Mouse (Mus musculus): ENCODE results near the gene Gbp3. TPM values are rescaled to one million over a fixed set of nuclear protein-coding genes. Genes with fewer than 3 reads are reported as not detected.
A peak's percentile ranks its signal among the peaks of the same experiment; 100 is the strongest.

The Gbp3 gene
- polyA plus RNA-seq, 1 experiment from 2014 or later = 3.2 TPM

DNA sequence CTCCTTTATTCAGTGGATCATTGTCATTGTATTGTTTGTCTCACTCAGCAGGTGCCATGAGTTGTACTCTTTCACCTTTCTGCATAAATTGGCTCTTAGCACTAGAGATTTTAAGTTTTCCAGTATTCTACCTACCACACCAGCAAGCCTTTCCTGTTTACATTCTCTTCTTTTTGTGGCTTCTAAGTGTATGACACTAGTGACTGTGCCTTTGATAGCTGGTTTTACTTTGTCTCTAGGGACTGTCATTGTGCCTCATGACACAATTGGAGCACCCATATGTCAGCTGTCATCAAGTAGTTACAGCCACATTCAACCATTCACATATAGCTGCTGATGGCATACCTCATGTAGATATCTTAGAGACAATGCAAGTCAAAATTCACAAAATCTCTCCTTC lies 41.8 kb downstream of the Gbp3 start:
- no peaks in the 10 kb centered on the region for H3K4me1 ChIP-seq (ENCODE audit: control insufficient read depth, insufficient read depth, low read length)
- H3K27ac ChIP-seq (replicated peaks; ENCODE audit: low read depth, low read length) = no peak overlapping the region
- no peak for DNase-seq
- no peak overlapping the region for H3K4me2 ChIP-seq (ENCODE audit: low read length)
- H3K27me3 ChIP-seq (ENCODE audit: control insufficient read depth, insufficient read depth, low read length) = no peaks in the 10 kb centered on the region
- no peaks in the 10 kb centered on the region for H3K9me3 ChIP-seq (ENCODE audit: control insufficient read depth, low read length)
- no peak for ATAC-seq (ENCODE audit: low FRiP score, low TSS enrichment)
- H3K9ac ChIP-seq (replicated peaks; ENCODE audit: low read length) = no peak overlapping the region
- H3K4me3 ChIP-seq (replicated peaks; ENCODE audit: low read depth, low read length) = no peak overlapping the region
- no peaks in the 10 kb centered on the region for H3K36me3 ChIP-seq (ENCODE audit: control insufficient read depth, insufficient read depth, low read length)

DNA sequence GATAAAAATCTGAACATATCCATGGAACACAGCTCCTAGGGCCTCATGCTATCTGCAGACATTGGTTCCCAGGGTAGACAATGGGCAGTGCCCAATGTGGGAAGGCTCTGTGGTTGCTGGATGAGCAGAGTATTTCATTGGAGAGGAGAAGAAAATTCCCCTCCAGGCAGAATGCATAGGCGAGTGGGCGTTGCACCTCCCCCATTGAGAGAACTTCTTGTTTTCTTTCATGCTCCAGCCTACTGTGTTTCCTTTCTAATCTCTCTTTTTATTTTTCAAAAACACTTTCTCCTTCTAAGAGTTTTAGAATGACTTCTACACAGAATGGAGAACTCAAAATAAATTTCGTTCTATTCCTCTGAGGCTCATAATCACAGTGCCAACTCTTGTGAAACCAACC lies 58.8 kb downstream of the Gbp3 start:
- Histone ChIP-seq H3K4me2 (ENCODE audit: low read length) (no peak overlapping the region), H3K27me3 (ENCODE audit: control insufficient read depth, insufficient read depth, low read length) (no peaks in the 10 kb centered on the region), H3K36me3 (ENCODE audit: control insufficient read depth, insufficient read depth, low read length) (no peaks in the 10 kb centered on the region), H3K27ac (replicated peaks; ENCODE audit: low read depth, low read length) (no peak overlapping the region), H3K9me3 (ENCODE audit: control insufficient read depth, low read length) (no peaks in the 10 kb centered on the region), H3K9ac (replicated peaks; ENCODE audit: low read length) (no peak overlapping the region), H3K4me3 (replicated peaks; ENCODE audit: low read depth, low read length) (no peak overlapping the region), H3K4me1 (ENCODE audit: control insufficient read depth, insufficient read depth, low read length) (no peaks in the 10 kb centered on the region)
- DNase-seq (no peak), ATAC-seq (ENCODE audit: low FRiP score, low TSS enrichment) (no peak)
- WGBS = 86% methylated on average over 3 of the region's 3 CpGs

DNA sequence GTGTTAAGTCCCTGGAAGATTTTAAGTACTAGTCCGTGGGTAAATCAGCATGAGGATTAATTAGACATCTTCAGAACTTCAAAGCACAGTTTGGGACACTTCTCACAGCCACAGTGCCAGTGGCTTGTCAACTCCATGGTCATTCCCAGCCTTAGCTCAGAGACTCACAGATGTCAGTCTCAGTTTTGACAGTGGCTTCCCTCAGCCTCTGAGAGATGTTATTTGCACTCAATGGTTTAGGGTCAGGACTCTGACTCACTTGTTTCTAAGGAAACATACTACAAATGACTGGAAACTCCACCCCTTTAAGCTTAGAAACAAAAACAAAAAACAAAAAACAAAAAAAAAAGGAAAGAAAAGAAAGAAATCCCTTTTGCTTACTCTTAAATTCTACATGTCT lies 59.8 kb downstream of the Gbp3 start:
- Histone ChIP-seq H3K27me3 (ENCODE audit: control insufficient read depth, insufficient read depth, low read length) (no peaks in the 10 kb centered on the region), H3K4me3 (replicated peaks; ENCODE audit: low read depth, low read length) (no peak overlapping the region), H3K27ac (replicated peaks; ENCODE audit: low read depth, low read length) (no peak overlapping the region), H3K9me3 (ENCODE audit: control insufficient read depth, low read length) (no peaks in the 10 kb centered on the region), H3K9ac (replicated peaks; ENCODE audit: low read length) (no peak overlapping the region), H3K36me3 (ENCODE audit: control insufficient read depth, insufficient read depth, low read length) (no peaks in the 10 kb centered on the region), H3K4me2 (ENCODE audit: low read length) (no peak overlapping the region), H3K4me1 (ENCODE audit: control insufficient read depth, insufficient read depth, low read length) (no peaks in the 10 kb centered on the region)
- ATAC-seq (ENCODE audit: low FRiP score, low TSS enrichment) = no peak
- WGBS = 6% methylated on average over 1 of the region's 1 CpGs
- no peak for DNase-seq

DNA sequence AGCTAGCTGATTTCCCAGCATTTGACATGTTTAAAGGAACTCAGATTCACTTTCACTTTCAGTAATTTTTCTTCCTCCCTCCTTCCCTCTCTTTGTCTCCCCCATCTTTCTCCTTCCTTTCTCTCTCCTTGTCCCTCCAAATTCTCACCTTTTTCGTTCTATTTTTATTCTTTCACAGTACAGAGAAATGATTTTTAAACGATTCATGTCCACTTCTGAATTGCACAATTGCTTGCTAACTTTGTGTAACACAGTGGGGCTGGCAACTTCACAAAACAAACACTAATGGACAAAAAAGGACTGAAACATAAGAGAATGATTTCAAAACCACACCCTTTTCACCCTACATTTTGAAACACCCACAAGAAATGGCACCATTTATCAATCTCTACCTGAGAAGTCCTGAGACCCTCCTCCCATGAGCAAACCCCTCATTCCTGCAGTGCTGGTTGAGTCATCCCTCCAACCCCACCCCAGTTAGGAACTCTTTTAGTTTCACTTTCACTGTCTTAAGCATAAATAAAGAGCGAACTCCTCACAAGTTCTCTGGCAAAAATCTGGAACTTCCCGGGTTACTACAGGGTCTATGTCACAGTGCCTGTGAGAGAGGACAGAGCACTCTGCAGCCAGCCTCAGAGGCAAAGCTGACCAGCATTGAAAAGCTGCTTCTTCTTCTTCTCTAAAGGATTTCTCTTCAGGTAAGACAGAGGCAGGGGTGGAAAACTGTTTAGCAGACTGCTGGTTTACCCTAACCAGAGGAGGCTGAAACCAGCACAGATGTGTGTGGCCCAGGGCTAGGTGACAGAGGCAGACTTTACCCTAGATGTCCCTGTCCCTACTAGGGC lies 60.5 kb downstream of the Gbp3 start, which contains the start of gene Gbp2:
Gene Gbp2, plus strand, starts transcription at position 492 of the 845 bp plus-strand sequence.
- Histone ChIP-seq H3K36me3 (ENCODE audit: control insufficient read depth, insufficient read depth, low read length) (no peaks in the 10 kb centered on the region), H3K9ac (replicated peaks; ENCODE audit: low read length) (no peak within 1 kb of the TSS), H3K27ac (replicated peaks; ENCODE audit: low read depth, low read length) (no peak within 1 kb of the TSS), H3K9me3 (ENCODE audit: control insufficient read depth, low read length) (no peaks in the 10 kb centered on the region), H3K4me2 (ENCODE audit: low read length) (no peak within 1 kb of the TSS), H3K4me1 (ENCODE audit: control insufficient read depth, insufficient read depth, low read length) (no peaks in the 10 kb centered on the region), H3K4me3 (replicated peaks; ENCODE audit: low read depth, low read length) (no peak within 1 kb of the TSS), H3K27me3 (ENCODE audit: control insufficient read depth, insufficient read depth, low read length) (no peaks in the 10 kb centered on the region)
- no peak for DNase-seq
- 80% methylated on average over 4 of the region's 4 CpGs for WGBS
- no peak for ATAC-seq (ENCODE audit: low FRiP score, low TSS enrichment)

DNA sequence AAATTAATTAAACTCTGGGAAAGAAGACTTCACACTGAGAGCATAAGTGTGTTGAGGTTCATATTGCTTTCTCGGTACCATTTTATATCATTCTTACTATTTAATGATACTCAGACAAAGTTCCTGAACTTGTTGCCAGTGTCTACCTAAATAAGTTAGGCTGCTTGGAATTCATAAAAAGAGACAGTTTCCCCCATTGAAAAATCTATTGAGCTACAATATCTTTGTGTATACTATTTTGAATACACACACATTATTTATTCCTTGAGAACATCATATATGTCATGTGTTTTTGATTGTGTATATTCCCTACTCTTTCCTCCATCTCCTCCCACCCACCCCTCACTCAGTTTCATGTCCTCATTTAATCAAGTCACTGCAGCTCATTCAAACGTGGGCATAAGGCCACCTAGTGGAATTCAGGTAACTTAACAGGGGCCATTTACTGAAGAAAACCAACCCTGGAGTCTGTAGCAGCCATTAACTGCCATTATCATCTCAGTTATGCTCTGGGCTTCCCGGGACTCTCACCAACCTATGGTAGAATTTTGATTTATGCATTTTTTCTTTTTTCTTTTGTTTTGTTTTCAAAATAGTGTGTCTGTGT lies 61.2 kb downstream of the Gbp3 start:
- H3K27ac ChIP-seq (replicated peaks; ENCODE audit: low read depth, low read length) = no peak overlapping the region
- H3K9ac ChIP-seq (replicated peaks; ENCODE audit: low read length) = no peak overlapping the region
- no peak overlapping the region for H3K4me2 ChIP-seq (ENCODE audit: low read length)
- no peaks in the 10 kb centered on the region for H3K36me3 ChIP-seq (ENCODE audit: control insufficient read depth, insufficient read depth, low read length)
- 59% methylated on average over 3 of the region's 3 CpGs for WGBS
- H3K4me3 ChIP-seq (replicated peaks; ENCODE audit: low read depth, low read length) = no peak overlapping the region
- H3K27me3 ChIP-seq (ENCODE audit: control insufficient read depth, insufficient read depth, low read length) = no peaks in the 10 kb centered on the region
- ATAC-seq (ENCODE audit: low FRiP score, low TSS enrichment) (no peak), DNase-seq (peak; percentile 8)
- H3K4me1 ChIP-seq (ENCODE audit: control insufficient read depth, insufficient read depth, low read length) = no peaks in the 10 kb centered on the region
- H3K9me3 ChIP-seq (ENCODE audit: control insufficient read depth, low read length) = no peaks in the 10 kb centered on the region

Other genes with a start within 250 kb of the Gbp3 start
- 11.8 and 14.3 TPM in 2 replicates for gene Pdlim5, start 164.3 kb upstream of the Gbp3 start, polyA plus RNA-seq (2014; fragmentation: Nextera tagmentation; extraction: Ambion mirVana)
- gene Gbp5, start 66.0 kb upstream of the Gbp3 start, polyA plus RNA-seq (2014; fragmentation: Nextera tagmentation; extraction: Ambion mirVana) = 0.26 TPM in 1 of 2 replicates, not detected in the other
- 0.78 and 2.9 TPM in 2 replicates for gene Gbp7, start 29.7 kb upstream of the Gbp3 start, polyA plus RNA-seq (2014; fragmentation: Nextera tagmentation; extraction: Ambion mirVana)
- gene Gbp2b, start 34.8 kb downstream of the Gbp3 start, polyA plus RNA-seq (2014; fragmentation: Nextera tagmentation; extraction: Ambion mirVana) = not detected in 2 replicates
- 0.16 and 2.5 TPM in 2 replicates for gene Gbp2, start 60.6 kb downstream of the Gbp3 start, polyA plus RNA-seq (2014; fragmentation: Nextera tagmentation; extraction: Ambion mirVana)
- 2.7 and 4.2 TPM in 2 replicates for gene Kyat3, start 141.0 kb downstream of the Gbp3 start, polyA plus RNA-seq (2014; fragmentation: Nextera tagmentation; extraction: Ambion mirVana)
- gene Gtf2b, start 205.0 kb downstream of the Gbp3 start, polyA plus RNA-seq (2014; fragmentation: Nextera tagmentation; extraction: Ambion mirVana) = 87.5 and 89.5 TPM in 2 replicates